Mouse (Mus musculus) liver, embryonic 14.5 days (tissue): Measurements from ENCODE around the gene Krt88.

ENCODE experiments used
- CTCF ChIP-seq: IDR thresholded peaks from 2 replicates; pipeline ENCODE4 v1.5.1; 2016; ENCODE audit warnings: antibody characterized with exemption, low read depth, control low read depth
- EP300 ChIP-seq: IDR thresholded peaks from 2 replicates; pipeline ENCODE4 v1.6.1; 2016; ENCODE audit warnings: antibody characterized with exemption, low read depth

DNA sequence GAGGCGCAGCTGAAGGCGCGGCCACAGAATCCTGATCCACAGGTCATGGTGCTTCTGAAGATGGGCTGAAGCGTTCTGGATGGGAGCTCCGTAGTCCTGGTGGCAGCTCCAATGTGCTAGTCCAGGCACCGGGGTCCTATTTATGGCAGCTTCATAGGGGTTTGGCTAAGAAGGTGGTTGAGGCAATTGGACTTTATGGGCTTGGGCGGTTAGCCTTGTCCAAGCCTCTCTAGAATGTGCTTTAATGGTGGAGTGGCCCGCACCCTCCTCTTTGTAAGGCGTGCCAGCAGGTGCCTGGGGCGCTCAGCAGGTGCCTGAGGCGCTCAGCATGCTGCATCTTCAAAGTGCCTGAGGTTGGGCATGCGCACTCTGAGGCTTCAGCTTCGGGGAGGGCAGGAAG, 16.1 kb downstream of the Krt88 start, which contains the start of gene Krt81:
- TF ChIP-seq CTCF (no peak), EP300 (no peak)
